Mouse (Mus musculus): ENCODE data around the gene Nox3. TPM values are rescaled to one million over a fixed set of nuclear protein-coding genes. Genes with fewer than 3 reads are reported as not detected.

Gene Nox3
- polyA plus RNA-seq (2015; fragmentation: Illumina TruSeq; extraction: RNeasy Lipid Tissue Mini Kit (QIAGEN cat#74804); ENCODE audit: insufficient read depth, low read depth, low replicate concordance), result not detected

GRCm38 (mm10) chr17:3696161-3696560 lies at the start of gene Nox3:
Gene Nox3 (minus strand): TSS chr17:3696261.

Other genes with a start within 250 kb of the Nox3 start
- gene Cldn20, start 163.7 kb downstream of the Nox3 start, polyA plus RNA-seq (2015; fragmentation: Illumina TruSeq; extraction: RNeasy Lipid Tissue Mini Kit (QIAGEN cat#74804); ENCODE audit: insufficient read depth, low read depth, low replicate concordance), result not detected
- 2.8 TPM for gene Tfb1m, start 138.5 kb downstream of the Nox3 start, polyA plus RNA-seq (2015; fragmentation: Illumina TruSeq; extraction: RNeasy Lipid Tissue Mini Kit (QIAGEN cat#74804); ENCODE audit: insufficient read depth, low read depth, low replicate concordance)